Mouse (Mus musculus) T-cell, adult 2 months (primary cell): ENCODE data around the gene Itprid2.

Source experiments
- DNase-seq: peaks from one replicate; pipeline ENCODE4 v3.0.0; 2022; ENCODE audit warnings: low spot score

Itprid2 gene

DNA sequence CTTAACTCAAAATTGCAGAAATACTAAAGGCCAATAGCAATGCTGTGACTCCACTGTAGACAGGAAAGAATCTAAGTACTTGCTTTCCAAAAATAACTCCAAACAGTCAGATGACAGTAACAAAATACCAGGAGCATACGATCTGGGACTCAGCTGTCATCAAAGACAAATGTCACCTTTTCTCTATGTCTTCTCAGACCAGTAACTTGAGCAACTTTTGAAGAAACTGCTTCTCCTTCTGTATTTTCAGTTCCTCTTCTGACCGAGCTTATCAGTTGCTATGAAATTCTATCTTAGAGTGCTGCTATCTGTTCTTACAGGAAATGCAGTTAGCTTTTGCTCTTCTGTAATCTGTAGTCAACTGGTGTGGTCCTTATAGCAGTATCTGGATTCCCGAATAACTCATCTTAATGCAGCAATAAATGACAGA, 78.5 kb downstream of the Itprid2 start:
- DNase-seq, result no peak

DNA sequence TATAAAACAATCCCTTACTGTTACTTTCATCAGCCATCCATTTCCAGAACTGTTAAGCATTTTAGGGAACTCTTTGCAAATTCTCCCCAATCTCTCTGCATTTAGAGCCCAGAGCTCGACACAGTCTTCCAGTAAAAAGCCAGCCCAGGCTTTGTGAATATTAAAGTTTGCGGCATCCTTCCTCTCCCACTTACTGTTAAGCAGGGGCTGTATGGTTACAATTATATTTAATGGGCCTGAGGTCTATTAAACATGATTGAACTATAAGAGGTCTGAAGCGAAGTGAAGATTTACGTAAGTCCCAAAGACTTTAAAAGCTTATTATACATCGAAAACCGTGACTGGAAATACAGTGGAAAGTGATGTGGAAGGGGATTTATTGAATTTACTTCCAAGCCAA, 79.6 kb downstream of the Itprid2 start:
- no peak for DNase-seq

DNA sequence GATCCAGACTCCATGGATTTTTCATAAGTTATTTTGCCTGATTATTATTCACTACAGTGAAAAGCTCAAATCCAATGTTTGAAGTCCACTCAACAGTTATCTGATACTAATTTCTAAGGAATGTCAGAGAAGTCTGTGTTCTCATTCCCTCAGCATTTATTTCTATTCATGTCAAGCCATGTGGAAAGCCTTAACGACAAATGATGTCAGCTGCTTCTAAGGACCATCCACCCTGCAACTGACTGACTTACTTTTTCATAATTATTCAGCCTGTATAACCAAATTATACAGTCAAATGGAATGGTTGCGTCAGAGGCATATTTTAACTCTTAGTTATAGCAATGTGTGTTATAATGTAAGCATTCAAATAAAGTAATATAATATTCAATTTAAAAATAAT, 80.8 kb downstream of the Itprid2 start:
- no peak for DNase-seq

DNA sequence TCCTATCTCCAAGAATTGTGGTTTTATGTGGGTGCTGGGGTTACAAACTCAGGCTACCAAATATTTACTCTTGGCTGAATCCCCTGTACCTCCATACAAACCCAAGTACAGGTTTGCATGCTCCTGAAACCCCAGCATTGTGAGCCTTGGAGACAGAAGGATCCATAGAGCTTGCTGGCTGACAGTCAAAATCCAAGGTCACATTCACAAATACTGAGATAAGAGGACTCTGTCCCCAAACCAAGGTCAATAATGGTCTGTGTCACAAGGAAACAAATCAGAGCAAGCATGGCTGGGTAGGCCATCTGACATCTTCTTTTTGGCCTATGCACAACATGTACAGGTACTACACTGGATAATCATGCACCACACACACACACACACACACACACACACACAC, 82.7 kb downstream of the Itprid2 start:
- DNase-seq, result no peak

DNA sequence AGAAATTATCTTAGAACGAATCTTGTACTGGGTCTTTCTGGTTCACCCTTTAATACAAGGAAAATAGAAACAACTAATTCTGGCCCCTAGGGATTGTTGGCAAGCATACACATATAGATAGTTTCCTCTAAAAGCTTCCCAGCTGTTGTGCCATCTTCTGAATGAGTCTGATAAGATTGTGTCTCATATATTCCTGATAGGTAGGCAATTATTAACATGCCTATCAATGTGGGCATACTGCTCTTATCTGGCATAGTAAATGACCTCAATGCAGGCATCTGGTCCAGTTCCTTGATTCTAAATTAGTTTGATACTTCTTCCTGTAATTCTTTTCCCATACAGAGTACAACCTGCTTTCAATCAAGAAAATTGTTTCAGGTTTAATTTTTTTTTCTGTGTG, 87.3 kb downstream of the Itprid2 start:
- DNase-seq, result no peak
